Comparison of ENCODE assay signal across 8 mouse cellular contexts in genomic region chr7:45305275-45305674, GRCm38 (mm10). TPM values are rescaled to one million over a fixed set of nuclear protein-coding genes. Genes with fewer than 3 reads are reported as not detected.
DNase-seq lines count a peak whose midpoint lies in the region; ATAC-seq and TF ChIP-seq lines count a peak whose summit lies in the region.

No protein-coding gene starts in this region.

- H3K27ac ChIP-seq in heart, embryonic 12.5 days (ENCODE audit: poor library complexity, severe bottlenecking): no peak overlapping the region
- H3K27ac ChIP-seq in liver, adult 2 months (replicated peaks; ENCODE audit: insufficient read depth, low read depth, low read length): no peak overlapping the region
- no peak overlapping the region for H3K27ac ChIP-seq in midbrain, postnatal 0 days (ENCODE audit: low read depth, low read length)
- no peak overlapping the region for H3K27ac ChIP-seq in stomach, embryonic 15.5 days

- H3K27me3 ChIP-seq in heart, embryonic 12.5 days (replicated peaks): no peaks in the 10 kb centered on the region
- H3K27me3 ChIP-seq in liver, adult 2 months (ENCODE audit: control insufficient read depth, insufficient read depth, low read length): no peaks in the 10 kb centered on the region
- H3K27me3 ChIP-seq in midbrain, postnatal 0 days (ENCODE audit: insufficient read depth, low read length): no peaks in the 10 kb centered on the region
- no peaks in the 10 kb centered on the region for H3K27me3 ChIP-seq in stomach, embryonic 15.5 days (replicated peaks)

- H3K4me3 ChIP-seq in heart, embryonic 12.5 days: no peak overlapping the region
- H3K4me3 ChIP-seq in liver, adult 2 months (ENCODE audit: insufficient read depth, low read depth, low read length): no peak overlapping the region
- peak overlapping the region; percentile 9; the same call in 1 of the 2 replicates for H3K4me3 ChIP-seq in midbrain, postnatal 0 days (ENCODE audit: low read depth, low read length)
- peak overlapping the region; percentile 13; the same call in 1 of the 2 replicates for H3K4me3 ChIP-seq in stomach, embryonic 15.5 days (replicated peaks)

- H3K79me2 ChIP-seq in liver, adult 2 months (ENCODE audit: control insufficient read depth, insufficient read depth, low read length): no peaks in the 10 kb centered on the region

- TF ChIP-seq POLR2A in liver, adult 2 months (IDR thresholded peaks at IDR 0.05; ENCODE audit: extremely low read depth, insufficient read depth, low read length): no peak

- peak; percentile 91 for TF ChIP-seq CTCF in liver, adult 2 months (IDR thresholded peaks at IDR 0.05; ENCODE audit: low read depth, low read length)
- peak; percentile 88 for TF ChIP-seq CTCF in midbrain, postnatal 0 days (IDR thresholded peaks at IDR 0.05)

- ATAC-seq in heart, embryonic 12.5 days (ENCODE audit: insufficient number of reproducible peaks, low FRiP score): no peak; the same call in 1 of the 2 replicates
- ATAC-seq in midbrain, postnatal 0 days (ENCODE audit: low FRiP score): peak; percentile 61
- peak; percentile 42 for ATAC-seq in stomach, embryonic 15.5 days (ENCODE audit: insufficient read depth, low FRiP score, low read depth)

- peak; percentile 62 for DNase-seq in CD4-positive helper T cell, adult 2 months (ENCODE audit: low read depth, low spot score)
- peak; percentile 36 for DNase-seq in adrenal gland, adult 8-10 months
- DNase-seq in embryo, embryonic 11.5 days (ENCODE audit: low read depth, low spot score): peak; percentile 42
- DNase-seq in kidney, postnatal 10 days: peak; percentile 77
- peak; percentile 42 for DNase-seq in liver, adult 2 months (ENCODE audit: extremely low read depth, low read depth, low spot score)
- DNase-seq in midbrain, postnatal 0 days (ENCODE audit: low spot score): peak; percentile 76

- H3K36me3 ChIP-seq in heart, embryonic 12.5 days: peaks cover 32% of the 10 kb centered on the region
- H3K36me3 ChIP-seq in liver, adult 2 months (ENCODE audit: control insufficient read depth, insufficient read depth, low read length): no peaks in the 10 kb centered on the region
- H3K36me3 ChIP-seq in midbrain, postnatal 0 days (ENCODE audit: insufficient read depth, low read length): peaks cover 12% of the 10 kb centered on the region; the same call in 1 of the 2 replicates
- H3K36me3 ChIP-seq in stomach, embryonic 15.5 days: peaks cover 21% of the 10 kb centered on the region

- H3K9ac ChIP-seq in heart, embryonic 12.5 days: no peak overlapping the region
- H3K9ac ChIP-seq in liver, adult 2 months (ENCODE audit: low read depth, low read length): no peak overlapping the region
- peak overlapping the region; percentile 36; the same call in 1 of the 2 replicates for H3K9ac ChIP-seq in midbrain, postnatal 0 days (replicated peaks; ENCODE audit: low read length, poor library complexity, severe bottlenecking)
- H3K9ac ChIP-seq in stomach, embryonic 15.5 days: no peak overlapping the region

- peak overlapping the region; percentile 20; the same call in 1 of the 2 replicates for H3K4me2 ChIP-seq in heart, embryonic 12.5 days
- H3K4me2 ChIP-seq in midbrain, postnatal 0 days (ENCODE audit: low read depth, low read length, poor library complexity, severe bottlenecking): peak overlapping the region; percentile 35
- peak overlapping the region; percentile 30 for H3K4me2 ChIP-seq in stomach, embryonic 15.5 days

- H3K9me3 ChIP-seq in heart, embryonic 12.5 days (replicated peaks): no peaks in the 10 kb centered on the region
- no peaks in the 10 kb centered on the region for H3K9me3 ChIP-seq in midbrain, postnatal 0 days (ENCODE audit: low read length)
- no peaks in the 10 kb centered on the region for H3K9me3 ChIP-seq in stomach, embryonic 15.5 days

- no peaks in the 10 kb centered on the region for H3K4me1 ChIP-seq in heart, embryonic 12.5 days (replicated peaks)
- no peaks in the 10 kb centered on the region for H3K4me1 ChIP-seq in liver, adult 2 months (ENCODE audit: control insufficient read depth, insufficient read depth, low read length)
- H3K4me1 ChIP-seq in midbrain, postnatal 0 days (ENCODE audit: insufficient read depth, low read length): peaks cover 4% of the 10 kb centered on the region; the same call in 1 of the 2 replicates
- H3K4me1 ChIP-seq in stomach, embryonic 15.5 days: 0 out of 2 replicates have a peak, but pooled peaks cover 5% of the 10 kb centered on the region

- 10% methylated on average over 17 of the region's 17 CpGs for whole genome bisulfite sequencing in heart, embryonic 12.5 days
- WGBS in liver, adult 2 months: 39% methylated on average over 17 of the region's 17 CpGs
- 8% methylated on average over 17 of the region's 17 CpGs for WGBS in midbrain, postnatal 0 days
- WGBS in stomach, embryonic 15.5 days: 15% methylated on average over 16 of the region's 17 CpGs

RNA-seq across cellular contexts. Expression of gene Slc6a21, which starts 28.0 kb away (rescaled TPM):
- under 1 TPM in 1 of 4 experiments, not detected in 3; 0.26 TPM for total RNA-seq in adrenal gland, adult 8-10 months (2022)
- polyA plus RNA-seq in heart, embryonic 12.5 days (2016; fragmentation: Nextera tagmentation; extraction: Ambion mirVana): not detected in 2 replicates
- total RNA-seq in liver, adult 2 months (2014; rRNA removed): not detected in 2 replicates
- polyA plus RNA-seq in liver, adult 2 months (2012; rRNA removed): 0.12 and 0.18 TPM in 2 replicates
- total RNA-seq in midbrain, postnatal 0 days (2014; rRNA removed): not detected in 2 replicates
- not detected in 2 replicates for polyA plus RNA-seq in midbrain, postnatal 0 days (2015; fragmentation: Nextera tagmentation; extraction: Ambion mirVana)
- not detected in 2 replicates for polyA plus RNA-seq in stomach, embryonic 15.5 days (2015; fragmentation: Nextera tagmentation; extraction: Ambion mirVana)

RNA-seq across cellular contexts. Expression of gene Trpm4, which starts 28.3 kb away (rescaled TPM):
- 10 to 100 TPM in 2 of 4 experiments, 1 to 10 TPM in 2; 5.8 to 19.1 (median 10.4) TPM for total RNA-seq in adrenal gland, adult 8-10 months (2022)
- polyA plus RNA-seq in heart, embryonic 12.5 days (2016; fragmentation: Nextera tagmentation; extraction: Ambion mirVana): 15.2 and 15.4 TPM in 2 replicates
- total RNA-seq in liver, adult 2 months (2014; rRNA removed): 1.2 TPM in 2 replicates
- 1.2 and 1.5 TPM in 2 replicates for polyA plus RNA-seq in liver, adult 2 months (2012; rRNA removed)
- 22.6 and 35.4 TPM in 2 replicates for total RNA-seq in midbrain, postnatal 0 days (2014; rRNA removed)
- 10.4 and 10.7 TPM in 2 replicates for polyA plus RNA-seq in midbrain, postnatal 0 days (2015; fragmentation: Nextera tagmentation; extraction: Ambion mirVana)
- 23.9 and 26.9 TPM in 2 replicates for polyA plus RNA-seq in stomach, embryonic 15.5 days (2015; fragmentation: Nextera tagmentation; extraction: Ambion mirVana)

RNA-seq across cellular contexts. Expression of gene Hrc, which starts 29.8 kb away (rescaled TPM):
- total RNA-seq in adrenal gland, adult 8-10 months (2022): under 1 TPM; 0.09 to 0.31 (median 0.26) TPM
- polyA plus RNA-seq in heart, embryonic 12.5 days (2016; fragmentation: Nextera tagmentation; extraction: Ambion mirVana): 25.5 and 26.9 TPM in 2 replicates
- total RNA-seq in liver, adult 2 months (2014; rRNA removed): 0.28 TPM in 1 of 2 replicates, not detected in the other
- not detected in 2 replicates for polyA plus RNA-seq in liver, adult 2 months (2012; rRNA removed)
- total RNA-seq in midbrain, postnatal 0 days (2014; rRNA removed): 0.33 TPM in 1 of 2 replicates, not detected in the other
- polyA plus RNA-seq in midbrain, postnatal 0 days (2015; fragmentation: Nextera tagmentation; extraction: Ambion mirVana): 0.26 and 0.49 TPM in 2 replicates
- 1.4 and 1.5 TPM in 2 replicates for polyA plus RNA-seq in stomach, embryonic 15.5 days (2015; fragmentation: Nextera tagmentation; extraction: Ambion mirVana)

Comparison
In these comparisons a context has a peak if more than half of its experiments do, and no peak if none do; other contexts are left out.
1. H3K4me3 ChIP-seq: peak in midbrain, postnatal 0 days (single experiment) and stomach, embryonic 15.5 days (single experiment); none in heart, embryonic 12.5 days (single experiment) and liver, adult 2 months (single experiment).
2. RNA of gene Hrc, which starts 29.8 kb away (polyA plus RNA-seq): 25.5 to 26.9 TPM in heart, embryonic 12.5 days; 1.4 to 1.5 TPM in stomach, embryonic 15.5 days, 0.26 to 0.49 TPM in midbrain, postnatal 0 days and not detected in liver, adult 2 months; every median in the first group is over 10 times any median in the second.
3. Peak in every context shown above with its lines, with median percentiles within 50 percentile points of each other: DNase-seq and H3K4me2 ChIP-seq.